Mouse (Mus musculus): ENCODE measurements around the gene Tex44.

DNA sequence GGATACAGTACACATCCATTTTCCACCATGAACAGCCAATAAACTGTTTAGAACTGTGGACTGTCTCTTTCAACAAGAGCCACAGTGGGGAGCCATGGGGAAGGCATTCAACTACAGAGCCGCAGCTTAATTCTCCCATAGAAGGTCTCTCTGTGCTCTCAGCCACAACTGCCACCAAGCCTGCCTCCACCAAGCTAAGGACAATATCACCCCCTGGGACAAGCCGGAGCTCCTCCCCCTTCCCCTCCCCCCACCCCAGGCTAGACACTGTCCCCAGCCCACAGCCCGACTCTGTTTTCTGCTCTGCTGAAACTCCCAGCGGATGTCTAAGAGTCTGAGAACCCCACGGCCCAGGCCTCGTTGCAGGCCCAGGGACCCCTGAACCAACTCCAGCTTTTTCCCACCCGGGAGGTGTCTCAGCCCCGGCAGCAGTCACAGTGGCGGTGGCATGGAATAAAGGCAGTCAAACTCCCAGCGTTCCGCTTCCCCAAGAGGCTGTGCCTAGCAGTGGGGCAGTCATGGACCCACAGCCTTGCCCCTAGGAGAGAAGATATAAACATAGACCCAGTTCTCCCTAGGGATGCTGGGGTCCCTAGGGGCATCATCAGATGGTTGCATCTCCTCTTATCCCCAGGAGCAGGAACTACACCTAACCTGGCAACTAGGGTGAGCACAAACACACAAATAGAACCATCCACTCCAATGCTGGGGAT lies 1.1 kb upstream of the Tex44 start:
- TF ChIP-seq EP300 (IDR thresholded peaks at IDR 0.05) (no peak), CTCF (IDR thresholded peaks at IDR 0.05) (no peak)

Measured in lung, postnatal 0 days (tissue).